Mouse (Mus musculus): Measurements from ENCODE around the gene Tgfbrap1.

- no peak for TF ChIP-seq CTCF (IDR thresholded peaks at IDR 0.05; ENCODE audit: control insufficient read depth, insufficient read depth, insufficient replicate concordance, low read depth, low read length)
- TF ChIP-seq POLR2A (IDR thresholded peaks at IDR 0.05; ENCODE audit: control insufficient read depth, low read depth, low read length) = no peak
Observed at GRCm38 (mm10) chr1:43010461-43010860, 88.0 kb downstream of the Tgfbrap1 start.

Data from testis, adult 2 months (tissue).